Mouse (Mus musculus): ENCODE measurements around the gene Armc10. TPM values are rescaled to one million over a fixed set of nuclear protein-coding genes. Genes with fewer than 3 reads are reported as not detected.
"Not testable (repeated sequence)": the region's sequence is repeated elsewhere in the genome, so short reads cannot be mapped to it uniquely, and the experiment has no call there.

Armc10 gene
- 1 to 10 TPM; 3.7 to 4.1 TPM for total RNA-seq (2021)
- long read RNA-seq, experiment 1, partial matches to known transcripts = 0 of 2 reads
- long read RNA-seq, experiment 1, other reads (novel, unspliced or antisense) = 0 of 2 reads
- long read RNA-seq, experiment 2, partial matches to known transcripts = 0 of 5 reads
- long read RNA-seq, experiment 2, other reads (novel, unspliced or antisense) = 1 of 5 reads

DNA sequence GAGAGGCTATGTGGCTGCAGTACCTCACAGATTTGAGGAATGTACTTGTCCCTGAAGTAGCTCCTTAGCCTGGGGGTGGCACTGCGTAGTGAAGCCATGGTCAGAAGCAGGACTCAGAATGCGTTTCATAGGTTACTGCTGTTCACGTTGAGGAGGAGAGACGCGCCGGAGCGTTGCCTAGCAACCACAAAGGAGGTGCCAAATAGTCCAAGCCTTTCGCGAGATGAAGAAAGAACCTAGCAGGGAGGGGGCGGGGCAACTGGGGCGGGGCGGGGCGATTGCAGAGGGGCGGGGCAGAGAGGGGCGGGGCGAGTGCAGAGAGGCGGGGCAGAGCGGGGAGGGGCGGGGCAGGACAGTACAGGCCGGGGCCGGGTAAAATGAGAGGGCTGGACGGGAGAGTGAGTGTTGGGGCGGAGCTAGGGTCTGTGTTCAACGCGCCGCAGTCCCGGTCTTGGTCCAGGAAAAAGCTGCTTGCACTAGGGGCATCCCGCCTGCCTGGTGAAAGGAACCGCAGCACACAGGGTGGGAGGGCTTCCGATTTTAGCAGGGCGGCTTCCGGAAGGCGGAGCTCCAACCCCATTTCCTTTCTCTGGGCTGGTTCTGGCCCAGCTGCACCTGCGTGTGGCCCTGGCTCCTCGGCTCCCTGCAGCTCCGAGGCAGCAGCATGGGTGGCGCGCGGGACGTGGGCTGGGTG, at the start of gene Armc10, which contains the start of gene Fbxl13:
Armc10 (plus strand) TSS at position 375 of the 694 bp plus-strand sequence.
Fbxl13 (minus strand) TSS at position 196 of the 694 bp plus-strand sequence.
- peak; percentile 85 for DNase-seq

GRCm38 (mm10) chr5:21599536-21599935, 46.1 kb upstream of the Armc10 start:
- not testable (repeated sequence) for DNase-seq

DNA sequence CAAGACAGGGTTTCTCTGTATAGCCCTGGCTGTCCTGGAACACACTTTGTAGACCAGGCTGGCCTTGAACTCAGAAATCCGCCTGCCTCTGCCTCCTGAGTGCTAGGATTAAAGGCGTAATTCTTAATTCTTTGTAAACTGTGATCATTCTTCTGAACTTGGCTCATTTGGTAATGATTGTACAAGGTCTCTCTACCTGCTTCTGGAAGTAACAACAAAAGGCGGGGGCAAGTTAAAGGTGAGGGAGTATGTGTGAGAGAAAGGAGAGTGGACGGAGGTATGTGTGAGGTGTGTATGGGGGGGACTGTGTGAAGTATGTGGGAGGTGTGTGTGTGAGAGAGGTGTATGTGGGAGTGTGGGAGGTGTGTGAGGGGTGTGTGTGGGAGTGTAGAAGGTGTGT, 45.7 kb upstream of the Armc10 start:
- DNase-seq = no peak

DNA sequence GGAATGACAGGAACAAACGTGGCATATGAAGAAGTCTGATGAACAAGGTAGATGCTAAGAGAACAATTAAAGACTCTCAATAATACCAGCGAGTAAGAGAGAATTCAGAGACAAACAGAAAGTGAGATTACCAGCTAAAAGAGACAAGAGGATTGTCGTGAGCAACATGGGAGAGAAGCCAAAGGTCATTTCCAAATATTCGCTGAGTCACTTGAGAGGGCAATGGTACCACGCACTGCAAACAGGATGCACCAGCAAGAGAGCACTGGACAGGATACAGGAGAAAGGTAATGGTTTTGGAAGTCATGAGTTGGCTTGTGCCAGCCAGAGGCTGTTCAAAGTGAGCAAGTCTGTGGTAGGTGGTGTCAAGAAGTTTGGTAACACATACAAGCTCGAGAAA, 39.7 kb upstream of the Armc10 start:
- DNase-seq = no peak

DNA sequence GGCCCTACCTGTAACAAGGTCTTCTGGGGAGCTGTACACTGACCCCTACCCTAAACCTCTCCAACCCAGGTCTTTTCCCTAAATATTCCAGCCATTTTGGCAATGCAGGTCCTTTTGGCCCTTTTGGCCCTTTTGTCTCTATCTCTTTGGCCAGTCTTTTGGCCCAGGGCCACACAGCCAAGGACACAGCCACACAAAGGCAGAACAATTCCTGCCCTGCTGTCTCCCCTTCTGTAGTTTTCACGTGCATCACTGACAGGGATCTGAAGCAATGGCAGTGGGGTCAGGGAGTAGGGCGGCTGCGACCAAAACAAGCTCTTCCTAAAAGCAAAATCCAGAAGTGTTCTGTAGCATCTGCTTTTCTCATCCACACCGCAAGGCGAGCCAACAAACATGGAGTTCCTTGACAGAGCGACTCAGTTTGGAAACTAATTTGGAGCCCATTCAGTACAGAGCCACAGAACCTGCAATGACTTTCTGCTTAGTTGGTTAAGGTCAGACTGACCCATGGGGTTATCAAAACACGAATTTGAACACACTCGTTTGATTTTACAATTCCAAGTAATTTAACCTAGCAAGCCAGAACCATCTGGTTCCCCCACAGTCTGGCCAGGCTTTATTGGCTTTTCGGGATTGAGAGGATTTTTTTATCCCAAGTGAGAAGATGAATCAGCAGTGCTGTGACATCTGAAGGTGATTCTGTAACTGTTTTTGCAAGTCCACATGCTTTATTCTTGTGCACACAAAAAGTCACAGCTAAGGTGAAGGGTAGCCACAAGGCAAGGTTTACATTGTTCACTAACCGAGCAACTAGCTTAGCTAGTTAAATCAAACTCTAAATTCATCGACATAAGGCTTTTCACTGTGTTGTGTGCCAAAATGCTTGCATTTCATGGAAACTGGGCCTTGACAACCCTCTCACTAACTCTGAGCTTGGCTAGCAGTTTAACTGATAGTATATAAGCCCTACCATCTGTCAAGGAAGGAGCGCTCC, 37.0 kb upstream of the Armc10 start:
- DNase-seq = peak; percentile 48

- no peak for DNase-seq
Measured at GRCm38 (mm10) chr5:21610996-21611395, 34.6 kb upstream of the Armc10 start.

DNA sequence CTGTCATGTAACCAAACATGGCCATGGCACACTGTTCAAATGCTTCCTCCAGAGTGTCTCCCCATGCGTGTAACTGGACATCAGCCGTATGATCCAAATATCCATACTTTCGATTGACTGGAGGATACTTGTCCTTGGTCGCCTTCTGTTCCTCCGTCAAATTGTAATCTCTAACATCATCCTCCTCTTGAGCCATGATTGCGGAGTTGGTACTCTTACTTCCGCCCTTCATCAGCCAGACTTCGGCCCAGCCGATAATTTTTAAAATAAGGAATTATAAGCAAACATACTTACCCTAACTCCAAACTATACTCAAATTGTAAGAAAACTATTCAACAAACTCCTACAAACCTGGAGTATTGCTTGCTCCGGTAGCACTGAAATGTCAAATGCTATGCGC, 31.3 kb upstream of the Armc10 start:
- DNase-seq = not testable (repeated sequence)

- DNase-seq = no peak
Measured at GRCm38 (mm10) chr5:21616450-21617009, 29.1 kb upstream of the Armc10 start.

GRCm38 (mm10) chr5:21625916-21626315, 19.7 kb upstream of the Armc10 start:
- no peak for DNase-seq

- no peak for DNase-seq
Measured at GRCm38 (mm10) chr5:21640961-21641360, 4.7 kb upstream of the Armc10 start.

- no peak for DNase-seq
Measured at GRCm38 (mm10) chr5:21643606-21644005, 2.0 kb upstream of the Armc10 start.

DNA sequence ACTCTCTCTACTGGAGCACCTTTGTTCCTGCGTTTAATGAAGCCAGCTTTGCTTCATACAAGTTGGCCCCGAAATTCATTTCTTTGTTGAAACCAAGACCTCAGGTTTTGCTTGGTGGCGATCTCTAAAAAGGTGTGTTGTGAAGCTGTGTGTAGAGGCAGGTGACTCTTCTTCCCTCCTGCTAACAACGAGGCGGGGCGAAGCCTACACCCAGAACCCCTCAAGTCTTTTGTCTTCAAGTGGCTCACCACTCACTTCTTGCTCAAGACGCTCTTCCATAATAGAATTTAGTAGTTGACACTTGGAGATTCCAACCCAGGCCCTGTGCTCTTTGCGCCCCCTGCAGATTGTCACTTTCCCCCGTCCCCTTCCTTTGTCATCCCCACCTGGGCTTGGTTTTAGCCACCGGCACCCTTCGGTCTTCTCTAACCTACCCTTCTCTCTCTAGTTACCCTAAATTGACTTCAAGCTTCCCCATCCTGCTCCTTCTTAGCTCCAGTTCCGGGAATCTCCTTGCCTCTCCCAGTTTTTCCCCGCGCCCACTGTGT, 648 bp upstream of the Armc10 start:
- DNase-seq = no peak

- no peak for DNase-seq
Measured at GRCm38 (mm10) chr5:21646133-21646491, 499 bp downstream of the Armc10 start.

- no peak for DNase-seq
Measured at GRCm38 (mm10) chr5:21650736-21651135, 5.1 kb downstream of the Armc10 start.

DNA sequence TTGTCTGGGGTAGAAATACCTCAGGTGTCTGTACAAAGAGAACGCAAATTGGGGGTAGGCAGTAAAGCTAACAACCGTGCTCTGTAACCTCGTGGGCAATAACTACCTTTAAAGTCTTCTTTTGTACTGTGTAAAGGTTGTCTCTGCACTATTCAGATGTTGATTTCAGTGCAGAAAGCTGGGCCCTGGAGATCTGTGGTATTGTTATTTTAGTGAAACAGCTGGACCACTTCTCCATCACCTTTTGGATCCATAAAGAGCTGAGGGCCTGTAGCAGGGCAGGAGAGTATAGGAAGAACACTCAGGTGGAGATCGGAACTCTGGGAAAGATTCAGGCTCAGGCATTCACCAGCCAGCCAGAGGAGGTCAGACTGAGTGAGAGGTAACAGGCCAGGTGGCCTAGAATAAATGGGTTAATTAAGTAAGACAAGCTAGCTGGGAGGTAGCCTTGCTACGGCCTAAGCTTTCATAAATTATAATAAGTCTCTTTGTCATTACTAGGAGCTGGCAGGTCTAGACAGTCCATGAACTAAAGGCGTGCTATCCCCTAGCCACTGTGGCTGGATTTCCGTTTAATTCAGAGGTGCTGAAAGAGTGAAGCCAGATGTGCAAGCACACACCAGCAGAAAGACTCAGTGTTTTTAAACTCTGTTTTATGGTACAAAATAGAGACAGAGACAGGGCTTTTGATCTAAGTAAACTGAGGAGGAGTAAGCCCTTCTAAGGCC, 6.4 kb downstream of the Armc10 start:
- no peak for DNase-seq

DNA sequence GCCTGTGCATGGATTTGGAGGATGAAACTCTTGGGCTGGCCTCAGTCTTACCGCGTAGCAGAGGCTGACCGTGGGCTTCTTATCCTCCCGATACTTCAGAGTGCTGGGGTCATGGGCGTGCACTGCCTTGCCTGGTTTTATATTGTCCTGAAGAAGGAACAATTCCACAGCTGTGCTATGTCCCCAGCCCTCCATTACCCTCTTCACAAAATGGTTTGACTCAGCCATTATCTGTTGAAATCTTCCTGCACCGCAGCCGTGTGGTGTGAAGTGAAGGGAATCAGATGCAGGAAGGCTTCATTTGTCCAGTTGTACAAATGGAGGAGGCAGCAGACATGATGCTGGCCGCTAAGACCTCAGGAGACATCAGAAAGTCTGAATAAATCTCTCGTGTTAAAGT, 11.3 kb downstream of the Armc10 start:
- DNase-seq = no peak

DNA sequence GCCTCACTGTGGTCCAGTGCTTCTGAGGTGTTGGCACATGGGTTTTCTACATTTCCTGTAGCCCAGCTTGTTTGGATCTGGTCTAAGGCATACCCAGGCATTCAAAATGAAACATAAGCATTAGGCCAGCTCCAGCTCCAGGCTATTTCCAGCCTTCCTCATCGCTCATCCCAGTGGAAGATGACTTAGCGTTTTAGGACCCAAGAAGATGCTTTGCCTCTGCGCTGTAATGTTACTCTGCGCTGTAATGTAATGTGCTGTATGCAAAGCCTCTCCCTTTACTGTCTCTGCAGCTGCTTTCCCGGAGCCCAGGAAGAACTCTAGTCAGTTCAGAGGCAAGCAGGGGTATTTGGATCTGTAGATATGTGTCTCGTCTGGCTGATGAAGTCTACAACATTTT, 12.4 kb downstream of the Armc10 start:
- no peak for DNase-seq

- DNase-seq = peak; percentile 65
Measured at GRCm38 (mm10) chr5:21658623-21659395, 13.2 kb downstream of the Armc10 start.

DNA sequence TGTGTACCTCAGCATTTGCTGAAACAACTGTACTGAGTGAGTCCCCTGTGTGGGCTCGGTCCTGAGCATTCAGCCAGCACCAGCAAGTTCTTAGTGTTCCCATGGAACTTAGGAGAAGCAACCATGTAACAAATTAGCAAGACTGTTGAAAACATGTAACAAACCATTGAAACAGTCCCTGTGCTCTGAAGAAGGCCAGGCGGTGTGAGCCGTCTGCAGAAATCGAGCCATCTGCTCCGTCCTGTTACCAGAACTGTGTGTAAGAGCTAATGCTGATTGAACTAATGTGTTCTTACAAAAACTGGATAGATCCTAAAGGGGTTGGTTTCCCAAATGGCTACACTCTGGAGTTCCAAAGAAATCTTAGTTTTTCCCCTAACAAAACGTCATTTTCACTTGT, 15.2 kb downstream of the Armc10 start:
- DNase-seq = no peak

- DNase-seq = no peak
Measured at GRCm38 (mm10) chr5:21663081-21663480, 17.5 kb downstream of the Armc10 start.

Data from gastrocnemius, postnatal 25 days (tissue).